ENCODE assay signal across 17 mouse cellular contexts in the genomic region with DNA sequence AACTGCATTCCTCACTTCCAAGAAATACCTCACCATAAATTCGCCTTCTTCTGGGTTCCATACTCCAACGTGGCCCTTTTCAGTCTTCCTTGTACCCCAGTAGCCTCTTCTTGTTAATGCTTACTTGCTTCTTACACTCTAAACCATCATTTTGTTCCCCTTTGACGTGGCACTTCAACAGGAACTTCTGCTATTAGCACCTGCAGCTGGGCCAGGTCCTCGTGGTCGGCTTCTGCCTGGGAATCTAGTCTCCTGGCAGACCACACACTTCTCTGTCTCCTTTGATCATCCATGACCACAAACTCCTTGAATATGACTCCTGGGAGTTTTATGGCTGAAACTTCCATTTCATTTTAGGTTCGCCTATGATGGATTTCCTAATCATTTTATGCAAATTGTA.
DNase-seq lines count a peak whose midpoint lies in the region; ATAC-seq and TF ChIP-seq lines count a peak whose summit lies in the region.
"Had no signal": no experiment of that assay in that cellular context is flagged by ENCODE, and none has a peak within 500 bp of the region (broad histone marks: within the 10 kb centered on the region; RNA-seq: fewer than 3 reads in every experiment).

No protein-coding gene starts in this region.

- no peak overlapping the region for H3K4me3 ChIP-seq in CH12.LX (replicated peaks in 1 of 3; ENCODE audit: low read depth in 2 of 3, low read length in 2 of 3, poor library complexity in 1 of 3)

- no peak overlapping the region for H3K4me2 ChIP-seq in CH12.LX (ENCODE audit: insufficient read depth, low read depth, poor library complexity, severe bottlenecking)

- no peak for TF ChIP-seq POLR2A in CH12.LX (IDR thresholded peaks at IDR 0.05; ENCODE audit: low read depth, low read length)

- peaks cover 3 to 10% of the 10 kb centered on the region in 2 experiments; a peak in 1 of 4 replicates for H3K4me1 ChIP-seq in CH12.LX (ENCODE audit: control insufficient read depth in 1 of 2, insufficient read depth in 2 of 2)

- TF ChIP-seq EP300 in CH12.LX (IDR thresholded peaks at IDR 0.05; ENCODE audit: low read length), result peak; percentile 25; the same call in 1 of the 2 replicates

- no peak for TF ChIP-seq RAD21 in CH12.LX (IDR thresholded peaks at IDR 0.05; ENCODE audit: low read depth, low read length)

- in situ Hi-C loops in CH12.LX (cut with MboI; ENCODE audit: low pct_ligation_motif_present, low pct_unique_long_range_greater_than_20kb, low sequenced_read_pairs), result no loop called here

- TF ChIP-seq CTCF in CH12.LX (conservative IDR thresholded peaks at IDR 0.05 in 1 of 2, IDR thresholded peaks at IDR 0.05 in 1 of 2; ENCODE audit: low read depth in 2 of 2, low read length in 2 of 2), result no peak

- H3K36me3 ChIP-seq in CH12.LX (replicated peaks in 1 of 2; ENCODE audit: control insufficient read depth in 1 of 2, insufficient read depth in 1 of 2, low read length in 1 of 2), result no peaks in the 10 kb centered on the region
- H3K36me3 ChIP-seq: G1E had no signal

- no peak for ATAC-seq in megakaryocyte-erythroid progenitor cell, adult 5-6 weeks (replicated peaks; ENCODE audit: low FRiP score, low TSS enrichment, poor library complexity, severe bottlenecking)
- ATAC-seq: activated CD4-positive, CD25-positive, alpha-beta regulatory T cell, adult 4 months; CD4-positive, CD25-positive, alpha-beta regulatory T cell, adult 4 months; Patski had no signal

- dilution Hi-C loops in CH12.LX (cut with MboI; ENCODE audit: extremely low pct_ligation_motif_present, extremely low pct_unique_long_range_greater_than_20kb, low sequenced_read_pairs), result no loop called here

- H3K9me3 ChIP-seq in CH12.LX (replicated peaks; ENCODE audit: low read length), result no peaks in the 10 kb centered on the region
- H3K9me3 ChIP-seq: G1E had no signal

- DNase-seq in CH12.LX (ENCODE audit: extremely low read depth), result peak; percentile 27
- DNase-seq: adrenal gland, adult 8-10 months; adrenal gland, postnatal 10 days; adrenal gland, postnatal 14 days; adrenal gland, postnatal 25 days; adrenal gland, postnatal 36 days; B cell, adult 2 months; cerebellum, adult 11 months; cerebellum, adult 11-12 months; cerebellum, adult 18-20 months; cerebellum, adult 2 months; cerebellum, adult 8-10 months had no signal

- H3K79me2 ChIP-seq in CH12.LX (replicated peaks; ENCODE audit: control insufficient read depth, extremely low read depth, insufficient read depth, poor library complexity, severe bottlenecking), result no peaks in the 10 kb centered on the region

- H3K27me3 ChIP-seq in CH12.LX (replicated peaks), result no peaks in the 10 kb centered on the region

- H3K9ac ChIP-seq in CH12.LX (ENCODE audit: insufficient read depth, low read depth), result no peak overlapping the region

- H3K27ac ChIP-seq in CH12.LX (ENCODE audit: insufficient read depth, low read depth), result no peak overlapping the region

TF ChIP-seq in CH12.LX, 34 proteins besides CTCF, POLR2A, EP300 and RAD21:
- TF ChIP-seq CHD1 (IDR thresholded peaks at IDR 0.05; ENCODE audit: low read depth, low read length), result no peak
- peak; percentile 56 for TF ChIP-seq MAX (IDR thresholded peaks at IDR 0.05; ENCODE audit: low read length)
- TF ChIP-seq MXI1 (IDR thresholded peaks at IDR 0.05; ENCODE audit: low read depth, low read length), result no peak
- TF ChIP-seq HCFC1 (IDR thresholded peaks at IDR 0.05; ENCODE audit: low read depth, low read length), result no peak
- peak; percentile 46; the same call in 1 of the 2 replicates for TF ChIP-seq TCF12 (IDR thresholded peaks at IDR 0.05; ENCODE audit: low read depth, low read length)
- no peak for TF ChIP-seq PAX5 (IDR thresholded peaks at IDR 0.05; ENCODE audit: low read length)
- TF ChIP-seq ETS1 (conservative IDR thresholded peaks at IDR 0.05; ENCODE audit: low read depth, low read length), result no peak
- TF ChIP-seq JUND (conservative IDR thresholded peaks at IDR 0.05; ENCODE audit: low read depth, low read length), result no peak
- no peak for TF ChIP-seq POLR2AphosphoS2 (IDR thresholded peaks at IDR 0.05; ENCODE audit: low read depth, low read length)
- peak; percentile 53; the same call in 1 of the 2 replicates for TF ChIP-seq MYC (IDR thresholded peaks at IDR 0.05; ENCODE audit: low read depth, low read length)
- TF ChIP-seq RCOR1 (conservative IDR thresholded peaks at IDR 0.05; ENCODE audit: low read depth, low read length), result no peak
- TF ChIP-seq IRF4 (IDR thresholded peaks at IDR 0.05; ENCODE audit: low read depth, low read length), result 0 out of 2 replicates have a peak, but pooled peaks have one; percentile 28
- no peak for TF ChIP-seq E2F4 (IDR thresholded peaks at IDR 0.05; ENCODE audit: insufficient replicate concordance, low read depth, low read length)
- TF ChIP-seq GABPA (IDR thresholded peaks at IDR 0.05; ENCODE audit: insufficient replicate concordance, low read depth, low read length), result no peak
- no peak for TF ChIP-seq ZC3H11A (IDR thresholded peaks at IDR 0.05; ENCODE audit: low read depth, low read length)
- no peak for TF ChIP-seq UBTF (IDR thresholded peaks at IDR 0.05; ENCODE audit: low read depth, low read length)
- TF ChIP-seq TBP (conservative IDR thresholded peaks at IDR 0.05; ENCODE audit: low read depth, low read length), result no peak
- no peak for TF ChIP-seq NRF1 (IDR thresholded peaks at IDR 0.05; ENCODE audit: low read depth, low read length)
- TF ChIP-seq JUN (IDR thresholded peaks at IDR 0.05; ENCODE audit: insufficient read depth, low read depth, low read length), result no peak
- TF ChIP-seq ZKSCAN1 (IDR thresholded peaks at IDR 0.05; ENCODE audit: borderline replicate concordance, low read depth, low read length), result no peak
- TF ChIP-seq ELF1 (IDR thresholded peaks at IDR 0.05; ENCODE audit: low read depth, low read length), result no peak
- no peak for TF ChIP-seq USF2 (conservative IDR thresholded peaks at IDR 0.05; ENCODE audit: low read depth, low read length)
- no peak for TF ChIP-seq BHLHE40 (IDR thresholded peaks at IDR 0.05; ENCODE audit: low read depth, low read length)
